Mouse (Mus musculus) CH12.LX (cell line): ENCODE results near the gene Sptbn1. TPM values are rescaled to one million over a fixed set of nuclear protein-coding genes. Genes with fewer than 3 reads are reported as not detected.

Source experiments
- DNase-seq: peaks from one replicate; pipeline ENCODE4 v3.0.0-alpha.2; 2013; ENCODE audit errors: extremely low read depth
- H3K27ac ChIP-seq: 2 replicates; pipeline ENCODE4 v1.5.1; 2012; ENCODE audit warnings: low read depth, mild to moderate bottlenecking, control low read depth, moderate library complexity; ENCODE audit not compliant: insufficient read depth
- H3K27me3 ChIP-seq: replicated peaks from 2 replicates; pipeline ENCODE3; 2012; ENCODE audit warnings: inconsistent platforms
- H3K36me3 ChIP-seq, 2 experiments: replicated peaks in 1 of 2; 2 replicates each; pipeline versions ENCODE3 to v1.6.1; 2012; ENCODE audit warnings: inconsistent platforms in 1 of 2, low read length in 1 of 2, mild to moderate bottlenecking in 1 of 2, mixed read lengths in 1 of 2, moderate library complexity in 1 of 2; ENCODE audit not compliant: control insufficient read depth in 1 of 2, insufficient read depth in 1 of 2
- H3K4me1 ChIP-seq, 2 experiments: 2 replicates each; pipeline ENCODE4 v1.6.1; 2012; ENCODE audit warnings: inconsistent platforms in 1 of 2, moderate library complexity in 1 of 2; ENCODE audit not compliant: insufficient read depth in 2 of 2, control insufficient read depth in 1 of 2
- H3K4me2 ChIP-seq: 2 replicates; pipeline ENCODE4 v1.6.1; 2012; ENCODE audit warnings: low read depth, mild to moderate bottlenecking, control low read depth; ENCODE audit not compliant: poor library complexity, insufficient read depth, severe bottlenecking
- H3K4me3 ChIP-seq, 3 experiments: fragments of 150-350 bp in 1 of 3; sonication (generic) in 1 of 3; replicated peaks in 1 of 3; 2 replicates each; pipeline versions ENCODE3 to v1.5.1; 2011 to 2012; ENCODE audit warnings: low read depth in 2 of 3, low read length in 2 of 3, mild to moderate bottlenecking in 2 of 3, moderate library complexity in 2 of 3, control low read depth in 1 of 3, improper control_type of control experiment in 1 of 3, inconsistent platforms in 1 of 3, mixed read lengths in 1 of 3; ENCODE audit not compliant: poor library complexity in 1 of 3
- H3K79me2 ChIP-seq: replicated peaks from 2 replicates; pipeline ENCODE4 v1.6.1; 2012; ENCODE audit warnings: mild to moderate bottlenecking, moderate library complexity; ENCODE audit not compliant: control insufficient read depth, poor library complexity, insufficient read depth, severe bottlenecking; ENCODE audit errors: extremely low read depth
- H3K9ac ChIP-seq: 2 replicates; pipeline ENCODE4 v1.6.1; 2012; ENCODE audit warnings: low read depth, mild to moderate bottlenecking, control low read depth, moderate library complexity; ENCODE audit not compliant: insufficient read depth
- H3K9me3 ChIP-seq: replicated peaks from 2 replicates; pipeline ENCODE3; 2012; ENCODE audit warnings: low read length, inconsistent platforms, mixed read lengths
- BHLHE40 ChIP-seq: IDR thresholded peaks from 2 replicates; pipeline ENCODE4 v1.6.1; 2011; ENCODE audit warnings: mild to moderate bottlenecking, low read depth, low read length, improper control_type of control experiment
- CHD2 ChIP-seq: IDR thresholded peaks from 2 replicates; pipeline ENCODE4 v1.6.1; 2011; ENCODE audit warnings: low read length, improper control_type of control experiment
- ELF1 ChIP-seq: IDR thresholded peaks from 2 replicates; pipeline ENCODE4 v1.6.1; 2014; ENCODE audit warnings: low read depth, mild to moderate bottlenecking, inconsistent platforms, low read length, improper control_type of control experiment
- ETS1 ChIP-seq: conservative IDR thresholded peaks from 2 replicates; pipeline ENCODE4 v1.6.1; 2012; ENCODE audit warnings: low read depth, mild to moderate bottlenecking, inconsistent platforms, low read length, improper control_type of control experiment, moderate library complexity
- HCFC1 ChIP-seq: IDR thresholded peaks from 2 replicates; pipeline ENCODE4 v1.6.1; 2012; ENCODE audit warnings: low read depth, mild to moderate bottlenecking, inconsistent platforms, low read length, improper control_type of control experiment
- IRF4 ChIP-seq: IDR thresholded peaks from 2 replicates; pipeline ENCODE4 v1.6.1; 2014; ENCODE audit warnings: low read depth, mild to moderate bottlenecking, inconsistent platforms, low read length, improper control_type of control experiment
- JUN ChIP-seq: IDR thresholded peaks from 2 replicates; pipeline ENCODE4 v1.6.1; 2011; ENCODE audit warnings: low read depth, mild to moderate bottlenecking, low read length, improper control_type of control experiment, moderate library complexity; ENCODE audit not compliant: insufficient read depth
- MAFK ChIP-seq: IDR thresholded peaks from 2 replicates; pipeline ENCODE4 v1.6.1; 2011; ENCODE audit warnings: low read length, improper control_type of control experiment; ENCODE audit not compliant: insufficient replicate concordance
- MAX ChIP-seq: IDR thresholded peaks from 2 replicates; pipeline ENCODE4 v1.6.1; 2011; ENCODE audit warnings: low read length, improper control_type of control experiment
- MYC ChIP-seq: IDR thresholded peaks from 2 replicates; pipeline ENCODE4 v1.6.1; 2011; ENCODE audit warnings: low read depth, mild to moderate bottlenecking, improper control_type of control experiment, low read length
- POLR2A ChIP-seq: IDR thresholded peaks from 2 replicates; pipeline ENCODE4 v1.6.1; 2011; ENCODE audit warnings: low read depth, mild to moderate bottlenecking, improper control_type of control experiment, low read length
- POLR2AphosphoS2 ChIP-seq: IDR thresholded peaks from 2 replicates; pipeline ENCODE4 v1.6.1; 2011; ENCODE audit warnings: low read depth, low read length, improper control_type of control experiment
- RAD21 ChIP-seq: IDR thresholded peaks from 2 replicates; pipeline ENCODE4 v1.6.1; 2011; ENCODE audit warnings: low read depth, mild to moderate bottlenecking, low read length, improper control_type of control experiment, moderate library complexity
- RCOR1 ChIP-seq: conservative IDR thresholded peaks from 2 replicates; pipeline ENCODE4 v1.6.1; 2012; ENCODE audit warnings: low read depth, mild to moderate bottlenecking, inconsistent platforms, low read length, improper control_type of control experiment
- SIN3A ChIP-seq: IDR thresholded peaks from 2 replicates; pipeline ENCODE4 v1.6.1; 2012; ENCODE audit warnings: low read length, improper control_type of control experiment, inconsistent platforms
- SMC3 ChIP-seq: IDR thresholded peaks from 2 replicates; pipeline ENCODE4 v1.6.1; 2011; ENCODE audit warnings: low read depth, low read length, improper control_type of control experiment
- TBP ChIP-seq: conservative IDR thresholded peaks from 2 replicates; pipeline ENCODE4 v1.6.1; 2011; ENCODE audit warnings: low read depth, low read length, improper control_type of control experiment
- UBTF ChIP-seq: IDR thresholded peaks from 2 replicates; pipeline ENCODE4 v1.6.1; 2012; ENCODE audit warnings: low read depth, mild to moderate bottlenecking, inconsistent platforms, low read length, improper control_type of control experiment, moderate library complexity
- USF2 ChIP-seq: conservative IDR thresholded peaks from 2 replicates; pipeline ENCODE4 v1.6.1; 2011; ENCODE audit warnings: low read depth, low read length, improper control_type of control experiment
- ZMIZ1 ChIP-seq: IDR thresholded peaks from 2 replicates; pipeline ENCODE4 v1.6.1; 2012; ENCODE audit warnings: low read depth, mild to moderate bottlenecking, inconsistent platforms, low read length, improper control_type of control experiment
- dilution Hi-C: fragments of 300-500 bp; cut with MboI; formaldehyde crosslinking; loops from 2 replicates; pipeline ENCODE4 v1.14.3; 2020; ENCODE audit warnings: low sequenced_read_pairs; ENCODE audit not compliant: extremely low pct_unique_long_range_greater_than_20kb, extremely low pct_ligation_motif_present
- in situ Hi-C: fragments of 300-500 bp; cut with MboI; formaldehyde crosslinking; loops from 3 replicates; pipeline ENCODE4 v1.14.3; 2019; ENCODE audit warnings: low sequenced_read_pairs, low pct_ligation_motif_present, low pct_unique_long_range_greater_than_20kb, mixed read lengths
- polyA plus RNA-seq: library from polyadenylated mRNA; unstranded; fragments of >175 nt; gene quantifications from 2 replicates; pipeline ENCODE4 v1.2.1, GENCODE M21; 2012; ENCODE audit warnings: low read depth; ENCODE audit not compliant: insufficient read length
- total RNA-seq, 2 experiments: library from RNA; depleted of rRNA; stranded (reverse); fragments of 300-350 nt in 1 of 2; fragments of >200 nt in 1 of 2; gene quantifications; 2 replicates each; pipeline ENCODE4 v1.2.3; 2012 to 2014

The Sptbn1 gene
- total and polyA plus RNA-seq, 3 experiments, result 38.2 to 54.7 (median 43.7) TPM

DNA sequence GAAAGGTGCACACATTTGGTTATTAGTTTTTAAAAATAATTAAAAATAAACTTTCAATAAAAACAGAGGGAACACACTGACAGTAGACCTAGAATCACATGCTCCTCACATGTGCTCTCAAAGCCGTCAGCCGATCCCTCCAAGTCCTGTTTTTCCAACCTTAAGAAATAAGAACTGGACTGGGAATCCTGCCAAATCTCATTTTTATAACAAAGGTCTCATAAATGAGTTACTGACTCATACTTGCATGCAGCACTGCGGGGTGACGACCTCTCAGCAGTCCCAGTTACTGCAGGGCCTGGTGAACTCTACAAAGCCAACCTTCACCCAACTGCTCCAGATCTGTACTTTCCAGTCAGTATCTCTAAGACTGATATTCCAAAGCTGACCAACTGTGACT lies 58.5 kb downstream of the Sptbn1 start:
- Histone ChIP-seq H3K4me1 (no peaks in the 10 kb centered on the region), H3K4me2 (no peak overlapping the region), H3K9ac (no peak overlapping the region), H3K36me3 (no peaks in the 10 kb centered on the region), H3K79me2 (no peaks in the 10 kb centered on the region), H3K4me3 (no peak overlapping the region), H3K27ac (no peak overlapping the region), H3K27me3 (no peaks in the 10 kb centered on the region), H3K9me3 (no peaks in the 10 kb centered on the region)
- dilution Hi-C loops, result no loop called here
- in situ Hi-C loops, result loop anchor here (25.0 kb wide), 1 partner anchor 497 kb away; no protein-coding TSS in a partner anchor
- TF ChIP-seq CHD2 (no peak), SIN3A (no peak), USF2 (no peak), IRF4 (no peak), SMC3 (no peak), RCOR1 (no peak), BHLHE40 (no peak), MYC (no peak), RAD21 (no peak)
- DNase-seq, result no peak

GRCm38 (mm10) chr11:30204398-30204797 lies 63.6 kb downstream of the Sptbn1 start:
- H3K4me1 ChIP-seq, result no peaks in the 10 kb centered on the region
- peaks cover 0 to 3% of the 10 kb centered on the region in 2 experiments for H3K36me3 ChIP-seq
- H3K4me3 ChIP-seq, result no peak overlapping the region
- no peaks in the 10 kb centered on the region for H3K27me3 ChIP-seq
- peaks cover 5% of the 10 kb centered on the region for H3K9me3 ChIP-seq
- H3K79me2 ChIP-seq, result no peaks in the 10 kb centered on the region
- no peak for DNase-seq
- dilution Hi-C loops (no loop called here), in situ Hi-C loops (loop anchor here (25.0 kb wide), 1 partner anchor 492 kb away; no protein-coding TSS in a partner anchor)
- H3K27ac ChIP-seq, result no peak overlapping the region
- H3K4me2 ChIP-seq, result no peak overlapping the region
- TF ChIP-seq MYC (no peak), USF2 (no peak), RAD21 (no peak), HCFC1 (no peak), ZMIZ1 (no peak), POLR2A (no peak), CHD2 (no peak), UBTF (no peak), RCOR1 (no peak), JUN (no peak), POLR2AphosphoS2 (no peak), ETS1 (no peak), MAX (no peak), ELF1 (no peak), TBP (no peak), MAFK (no peak), SMC3 (no peak)
- no peak overlapping the region for H3K9ac ChIP-seq
